Mouse (Mus musculus): ENCODE results near the gene Dnm2. TPM values are rescaled to one million over a fixed set of nuclear protein-coding genes. Genes with fewer than 3 reads are reported as not detected.

Dnm2 gene
- polyA plus RNA-seq, 1 experiment from 2014 or later = 58.2 TPM

GRCm38 (mm10) chr9:21401042-21401441 is 23.7 kb upstream of the Dnm2 start:
- no peak overlapping the region for H3K4me2 ChIP-seq (ENCODE audit: low read length)
- ATAC-seq (ENCODE audit: insufficient number of reproducible peaks, insufficient read depth, low FRiP score, low read depth) = no peak
- H3K27me3 ChIP-seq (ENCODE audit: control insufficient read depth, insufficient read depth, low read length) = no peaks in the 10 kb centered on the region
- H3K36me3 ChIP-seq (ENCODE audit: control insufficient read depth, insufficient read depth, low read length) = peaks cover 99% of the 10 kb centered on the region
- no peaks in the 10 kb centered on the region for H3K9me3 ChIP-seq (ENCODE audit: control insufficient read depth, low read length)
- H3K27ac ChIP-seq (replicated peaks in 1 of 2; ENCODE audit: control insufficient read depth in 1 of 2, insufficient read depth in 1 of 2, low read depth in 2 of 2, low read length in 2 of 2) = no peak overlapping the region
- WGBS = 93% methylated on average over 9 of the region's 9 CpGs
- H3K4me3 ChIP-seq (ENCODE audit: control insufficient read depth in 1 of 2, insufficient read depth in 1 of 2, low read depth in 1 of 2, low read length in 2 of 2) = no peak overlapping the region
- H3K4me1 ChIP-seq (ENCODE audit: control insufficient read depth in 2 of 2, insufficient read depth in 2 of 2, low read length in 2 of 2) = peaks cover 5 to 11% of the 10 kb centered on the region in 2 experiments; a peak in 3 of 4 replicates
- no peak overlapping the region for H3K9ac ChIP-seq (ENCODE audit: low read length)

DNA sequence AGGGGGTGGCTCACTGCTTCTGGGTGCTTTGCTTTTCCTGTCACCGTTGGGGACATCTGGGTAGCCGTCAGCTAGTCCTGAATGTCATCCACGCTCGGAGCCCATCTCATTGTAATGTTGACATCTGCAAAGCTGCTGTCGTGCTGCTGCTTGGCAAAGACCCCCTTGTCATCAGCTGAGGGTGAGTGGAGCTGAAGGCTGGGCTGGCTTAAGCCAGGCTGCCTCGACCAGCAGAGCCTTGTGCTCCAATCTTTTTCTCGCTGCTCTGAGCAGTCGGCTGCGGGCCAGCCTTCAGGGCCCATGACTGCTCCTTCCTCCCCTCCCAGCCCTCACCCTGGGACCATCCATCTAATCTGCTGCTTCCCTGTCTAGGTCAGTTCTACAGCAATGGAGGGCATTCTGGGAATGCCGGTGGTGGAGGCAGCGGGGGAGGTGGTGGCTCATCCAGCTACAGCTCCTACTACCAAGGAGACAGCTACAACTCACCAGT is 21.9 kb upstream of the Dnm2 start:
- peak overlapping the region in 1 of 2 experiments; percentile 24; a peak in 2 of 4 replicates for H3K27ac ChIP-seq (replicated peaks in 1 of 2; ENCODE audit: control insufficient read depth in 1 of 2, insufficient read depth in 1 of 2, low read depth in 2 of 2, low read length in 2 of 2)
- no peaks in the 10 kb centered on the region for H3K9me3 ChIP-seq (ENCODE audit: control insufficient read depth, low read length)
- no peak overlapping the region for H3K9ac ChIP-seq (ENCODE audit: low read length)
- H3K4me2 ChIP-seq (ENCODE audit: low read length) = no peak overlapping the region
- peaks cover 93% of the 10 kb centered on the region for H3K36me3 ChIP-seq (ENCODE audit: control insufficient read depth, insufficient read depth, low read length)
- peaks cover 5 to 11% of the 10 kb centered on the region in 2 experiments; a peak in 3 of 4 replicates for H3K4me1 ChIP-seq (ENCODE audit: control insufficient read depth in 2 of 2, insufficient read depth in 2 of 2, low read length in 2 of 2)
- H3K27me3 ChIP-seq (ENCODE audit: control insufficient read depth, insufficient read depth, low read length) = no peaks in the 10 kb centered on the region
- 47% methylated on average over 11 of the region's 11 CpGs for WGBS
- ATAC-seq (ENCODE audit: insufficient number of reproducible peaks, insufficient read depth, low FRiP score, low read depth) = peak; percentile 35; the same call in 1 of the 2 replicates
- H3K4me3 ChIP-seq (ENCODE audit: control insufficient read depth in 1 of 2, insufficient read depth in 1 of 2, low read depth in 1 of 2, low read length in 2 of 2) = no peak overlapping the region

- Histone ChIP-seq H3K27me3 (ENCODE audit: control insufficient read depth, insufficient read depth, low read length) (no peaks in the 10 kb centered on the region), H3K36me3 (ENCODE audit: control insufficient read depth, insufficient read depth, low read length) (peaks cover 84% of the 10 kb centered on the region), H3K4me2 (ENCODE audit: low read length) (no peak overlapping the region), H3K27ac (replicated peaks in 1 of 2; ENCODE audit: control insufficient read depth in 1 of 2, insufficient read depth in 1 of 2, low read depth in 2 of 2, low read length in 2 of 2) (no peak overlapping the region), H3K4me3 (ENCODE audit: control insufficient read depth in 1 of 2, insufficient read depth in 1 of 2, low read depth in 1 of 2, low read length in 2 of 2) (no peak overlapping the region), H3K4me1 (ENCODE audit: control insufficient read depth in 2 of 2, insufficient read depth in 2 of 2, low read length in 2 of 2) (peaks cover 5 to 11% of the 10 kb centered on the region in 2 experiments; a peak in 3 of 4 replicates), H3K9me3 (ENCODE audit: control insufficient read depth, low read length) (no peaks in the 10 kb centered on the region), H3K9ac (ENCODE audit: low read length) (no peak overlapping the region)
- no peak for ATAC-seq (ENCODE audit: insufficient number of reproducible peaks, insufficient read depth, low FRiP score, low read depth)
- 92% methylated on average over 5 of the region's 5 CpGs for WGBS
Measured at GRCm38 (mm10) chr9:21403745-21404144, 21.0 kb upstream of the Dnm2 start.

DNA sequence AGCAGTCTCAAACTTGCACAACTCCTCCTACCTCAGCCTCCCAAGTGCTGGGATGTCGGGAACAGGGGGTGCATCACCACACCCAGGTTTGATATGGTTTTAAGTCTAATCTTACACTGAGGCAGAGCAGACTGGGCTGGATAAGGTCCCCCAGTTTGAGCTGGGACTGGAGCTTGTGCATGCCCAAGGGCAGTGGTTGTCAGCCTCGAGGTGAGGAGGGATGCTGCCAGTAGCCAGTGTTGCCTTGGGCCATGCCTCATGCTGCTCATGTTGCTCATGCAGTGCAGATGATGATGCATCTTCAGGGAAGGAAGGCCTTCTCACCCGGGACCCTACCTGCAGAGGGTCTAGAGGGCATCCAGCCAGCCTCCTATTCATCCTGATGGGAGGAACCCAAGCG is 19.2 kb upstream of the Dnm2 start:
- ATAC-seq (ENCODE audit: insufficient number of reproducible peaks, insufficient read depth, low FRiP score, low read depth) = no peak
- Histone ChIP-seq H3K4me1 (ENCODE audit: control insufficient read depth in 2 of 2, insufficient read depth in 2 of 2, low read length in 2 of 2) (peaks cover 5 to 11% of the 10 kb centered on the region in 2 experiments; a peak in 3 of 4 replicates), H3K36me3 (ENCODE audit: control insufficient read depth, insufficient read depth, low read length) (peaks cover 66% of the 10 kb centered on the region), H3K27me3 (ENCODE audit: control insufficient read depth, insufficient read depth, low read length) (no peaks in the 10 kb centered on the region), H3K4me2 (ENCODE audit: low read length) (no peak overlapping the region), H3K27ac (replicated peaks in 1 of 2; ENCODE audit: control insufficient read depth in 1 of 2, insufficient read depth in 1 of 2, low read depth in 2 of 2, low read length in 2 of 2) (no peak overlapping the region), H3K4me3 (ENCODE audit: control insufficient read depth in 1 of 2, insufficient read depth in 1 of 2, low read depth in 1 of 2, low read length in 2 of 2) (no peak overlapping the region), H3K9me3 (ENCODE audit: control insufficient read depth, low read length) (no peaks in the 10 kb centered on the region), H3K9ac (ENCODE audit: low read length) (no peak overlapping the region)
- WGBS = 54% methylated on average over 4 of the region's 4 CpGs

GRCm38 (mm10) chr9:21407951-21408350 is 16.8 kb upstream of the Dnm2 start:
- Histone ChIP-seq H3K9ac (ENCODE audit: low read length) (no peak overlapping the region), H3K36me3 (ENCODE audit: control insufficient read depth, insufficient read depth, low read length) (peaks cover 42% of the 10 kb centered on the region), H3K27ac (replicated peaks in 1 of 2; ENCODE audit: control insufficient read depth in 1 of 2, insufficient read depth in 1 of 2, low read depth in 2 of 2, low read length in 2 of 2) (no peak overlapping the region), H3K4me3 (ENCODE audit: control insufficient read depth in 1 of 2, insufficient read depth in 1 of 2, low read depth in 1 of 2, low read length in 2 of 2) (no peak overlapping the region), H3K4me1 (ENCODE audit: control insufficient read depth in 2 of 2, insufficient read depth in 2 of 2, low read length in 2 of 2) (peaks cover 5 to 6% of the 10 kb centered on the region in 2 experiments; a peak in 2 of 4 replicates), H3K4me2 (ENCODE audit: low read length) (no peak overlapping the region), H3K9me3 (ENCODE audit: control insufficient read depth, low read length) (no peaks in the 10 kb centered on the region), H3K27me3 (ENCODE audit: control insufficient read depth, insufficient read depth, low read length) (no peaks in the 10 kb centered on the region)
- ATAC-seq (ENCODE audit: insufficient number of reproducible peaks, insufficient read depth, low FRiP score, low read depth) = no peak
- 9% methylated on average over 4 of the region's 4 CpGs for WGBS

DNA sequence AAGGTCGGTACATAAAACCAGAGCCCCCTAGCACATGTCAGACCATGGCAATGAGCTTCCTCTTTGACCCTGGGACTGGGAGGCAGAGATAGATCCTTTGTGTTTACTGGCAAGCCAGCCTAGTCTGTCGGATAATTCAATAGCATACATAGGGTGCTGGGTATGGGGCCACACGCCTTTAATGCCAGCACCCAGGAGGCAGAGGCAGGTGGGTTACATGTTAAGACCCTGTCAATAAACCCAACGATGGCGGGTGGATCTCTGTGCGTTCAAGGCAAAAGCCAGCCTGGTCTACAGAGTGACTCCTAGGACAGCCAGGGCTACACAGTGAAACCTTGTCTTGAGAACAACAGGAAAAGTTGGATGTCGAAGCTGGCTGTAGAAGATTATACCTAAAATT is 16.1 kb upstream of the Dnm2 start:
- Histone ChIP-seq H3K27ac (replicated peaks in 1 of 2; ENCODE audit: control insufficient read depth in 1 of 2, insufficient read depth in 1 of 2, low read depth in 2 of 2, low read length in 2 of 2) (no peak overlapping the region), H3K9me3 (ENCODE audit: control insufficient read depth, low read length) (no peaks in the 10 kb centered on the region), H3K4me3 (ENCODE audit: control insufficient read depth in 1 of 2, insufficient read depth in 1 of 2, low read depth in 1 of 2, low read length in 2 of 2) (no peak overlapping the region), H3K27me3 (ENCODE audit: control insufficient read depth, insufficient read depth, low read length) (no peaks in the 10 kb centered on the region), H3K4me2 (ENCODE audit: low read length) (no peak overlapping the region), H3K4me1 (ENCODE audit: control insufficient read depth in 2 of 2, insufficient read depth in 2 of 2, low read length in 2 of 2) (peaks cover 3 to 6% of the 10 kb centered on the region in 2 experiments; a peak in 2 of 4 replicates), H3K9ac (ENCODE audit: low read length) (no peak overlapping the region), H3K36me3 (ENCODE audit: control insufficient read depth, insufficient read depth, low read length) (peaks cover 36% of the 10 kb centered on the region)
- ATAC-seq (ENCODE audit: insufficient number of reproducible peaks, insufficient read depth, low FRiP score, low read depth) = no peak
- WGBS = 70% methylated on average over 7 of the region's 7 CpGs

DNA sequence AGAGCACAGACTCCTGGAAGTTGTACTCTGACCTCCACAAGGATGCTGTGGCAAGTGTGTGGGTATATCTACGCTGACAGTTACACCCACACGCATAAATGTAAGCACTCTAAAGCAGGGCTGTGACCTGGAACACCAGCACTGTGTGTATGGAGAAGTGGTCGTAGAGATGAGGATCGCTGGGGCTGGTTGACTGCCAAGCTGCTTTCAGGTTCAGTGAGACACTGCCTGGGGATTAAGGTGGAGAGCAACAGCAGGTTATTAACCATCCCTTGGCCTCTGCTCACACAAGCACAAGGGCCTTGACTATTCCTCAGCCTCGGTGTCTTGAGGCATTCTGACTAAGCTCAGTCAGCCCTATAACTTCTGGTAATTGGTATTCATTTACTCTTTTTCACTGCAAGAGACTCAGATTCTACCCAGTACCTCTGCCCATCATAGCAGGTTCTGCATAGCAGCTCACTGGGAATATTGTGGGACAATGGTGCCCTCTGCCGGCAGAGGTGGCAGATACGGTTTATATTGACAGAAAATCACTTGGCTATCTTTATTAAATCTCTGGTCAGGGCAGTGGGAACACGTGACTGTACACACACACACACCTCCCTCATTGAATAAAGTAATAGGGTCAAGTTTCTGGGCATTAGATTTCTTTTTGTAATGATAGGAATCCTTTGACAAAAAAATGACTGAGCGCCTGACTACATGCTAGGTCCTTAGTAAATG is 15.0 kb upstream of the Dnm2 start:
- no peaks in the 10 kb centered on the region for H3K9me3 ChIP-seq (ENCODE audit: control insufficient read depth, low read length)
- H3K4me3 ChIP-seq (ENCODE audit: control insufficient read depth in 1 of 2, insufficient read depth in 1 of 2, low read depth in 1 of 2, low read length in 2 of 2) = no peak overlapping the region
- H3K9ac ChIP-seq (ENCODE audit: low read length) = no peak overlapping the region
- H3K27ac ChIP-seq (replicated peaks in 1 of 2; ENCODE audit: control insufficient read depth in 1 of 2, insufficient read depth in 1 of 2, low read depth in 2 of 2, low read length in 2 of 2) = no peak overlapping the region
- 35% methylated on average over 9 of the region's 9 CpGs for WGBS
- peaks cover 36% of the 10 kb centered on the region for H3K36me3 ChIP-seq (ENCODE audit: control insufficient read depth, insufficient read depth, low read length)
- H3K4me1 ChIP-seq (ENCODE audit: control insufficient read depth in 2 of 2, insufficient read depth in 2 of 2, low read length in 2 of 2) = peaks cover 3 to 6% of the 10 kb centered on the region in 2 experiments; a peak in 2 of 4 replicates
- H3K27me3 ChIP-seq (ENCODE audit: control insufficient read depth, insufficient read depth, low read length) = no peaks in the 10 kb centered on the region
- no peak for ATAC-seq (ENCODE audit: insufficient number of reproducible peaks, insufficient read depth, low FRiP score, low read depth)
- no peak overlapping the region for H3K4me2 ChIP-seq (ENCODE audit: low read length)
